Mouse (Mus musculus): ENCODE measurements around the gene Gm11562.

The Gm11562 gene

DNA sequence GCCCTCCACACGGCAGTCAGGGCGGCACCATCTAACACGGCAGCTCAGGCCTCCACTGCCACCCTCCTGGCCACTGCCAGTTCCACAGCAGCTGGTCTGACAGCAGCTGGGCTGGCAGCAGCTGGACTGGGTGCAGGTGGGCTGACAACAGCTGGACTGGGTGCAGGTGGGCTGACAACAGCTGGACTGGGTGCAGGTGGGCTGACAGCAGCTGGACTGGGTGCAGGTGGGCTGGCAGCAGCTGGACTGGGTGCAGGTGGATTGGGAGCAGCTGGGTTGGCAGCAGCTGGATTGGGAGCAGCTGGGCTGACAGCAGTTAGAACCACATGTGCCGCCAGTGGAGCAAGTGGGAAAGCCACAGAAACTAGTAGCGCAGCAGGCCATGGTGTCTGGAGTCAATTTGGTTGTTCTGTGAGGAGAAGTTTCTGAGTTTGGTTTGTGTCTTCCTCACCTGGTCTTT, 37.0 kb downstream of the Gm11562 start, which contains the start of gene Krtap1-4:
Gene Krtap1-4, minus strand, starts transcription at position 410 of the 460 bp plus-strand sequence.
- DNase-seq: no peak

DNA sequence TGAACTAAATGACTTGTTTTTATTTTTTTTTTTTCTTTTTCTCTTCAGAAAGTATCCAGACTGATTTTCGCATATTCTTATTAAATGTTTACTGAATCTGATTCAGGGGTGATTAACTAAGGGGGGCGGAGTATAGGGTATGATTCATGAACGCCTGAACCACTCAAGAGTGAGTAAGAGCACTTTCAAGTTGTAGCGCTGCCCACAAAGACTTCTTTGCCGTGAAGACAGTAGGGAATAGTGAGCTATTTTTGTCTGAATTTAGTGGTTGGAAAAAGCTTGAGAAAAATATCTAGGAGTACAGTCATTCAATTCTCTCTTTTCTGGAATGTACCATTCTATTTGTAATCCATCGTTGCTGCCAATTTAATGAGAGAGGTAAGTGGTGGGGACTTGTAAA, 38.7 kb downstream of the Gm11562 start:
- DNase-seq: no peak

DNA sequence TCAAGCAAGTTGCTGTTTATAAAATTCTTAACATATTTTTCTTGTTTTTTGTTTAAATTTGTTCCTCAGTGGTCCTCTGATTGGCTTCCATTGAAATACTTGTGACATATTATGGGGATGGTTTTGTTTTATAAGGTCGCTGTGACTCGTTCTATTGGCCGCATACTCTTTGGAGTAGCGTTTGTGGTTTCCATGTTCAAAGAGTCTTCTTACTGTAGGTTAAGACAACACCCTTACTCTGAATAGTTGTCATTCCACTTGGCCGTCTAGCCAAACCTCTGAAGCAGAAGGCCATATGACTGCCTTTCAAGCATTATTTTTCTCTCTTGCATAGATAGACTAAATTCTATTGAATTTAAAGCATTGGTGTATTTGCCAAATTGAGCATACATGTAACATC, 39.2 kb downstream of the Gm11562 start:
- no peak for DNase-seq

DNA sequence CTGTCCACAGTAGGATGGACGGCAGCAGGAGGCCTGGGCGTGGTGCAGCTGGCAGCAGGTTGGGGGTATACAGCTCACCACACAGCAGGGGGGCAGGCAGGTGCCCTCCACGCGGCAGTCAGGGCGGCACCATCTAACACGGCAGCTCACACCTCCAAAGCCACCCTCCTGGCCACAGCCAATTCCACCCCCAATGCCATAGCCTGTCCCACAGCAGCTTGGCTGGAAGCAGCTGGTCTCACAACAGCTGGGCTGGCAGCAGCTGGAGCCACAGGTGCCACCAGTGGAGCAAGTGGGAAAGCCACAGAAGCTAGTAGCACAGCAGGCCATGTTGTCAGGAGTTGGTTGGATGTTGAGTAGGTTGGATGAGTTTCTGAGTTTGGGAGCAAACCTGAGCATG, 39.6 kb downstream of the Gm11562 start, which contains the start of gene Krtap1-5:
Gene Krtap1-5, minus strand, starts transcription at position 381 of the 400 bp plus-strand sequence.
- DNase-seq: no peak

DNA sequence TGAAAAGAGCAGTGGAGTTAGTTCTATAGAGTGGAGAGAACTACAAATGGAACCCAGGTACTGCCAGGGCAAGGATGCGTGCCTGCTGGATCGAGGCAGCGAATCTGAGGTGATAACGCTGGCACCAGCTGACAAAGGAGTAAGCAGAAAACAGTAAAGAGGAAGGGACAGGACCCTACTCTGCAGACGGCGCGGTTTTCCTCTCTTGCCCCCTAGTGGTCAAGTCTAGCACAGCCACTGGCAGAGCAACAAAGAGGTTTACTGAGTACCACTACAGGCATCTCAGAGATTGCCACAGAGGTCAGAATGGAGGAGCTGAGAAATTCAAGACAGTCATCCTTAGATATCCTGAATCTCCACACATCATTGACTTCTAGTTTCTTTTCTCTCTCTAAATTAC, 46.1 kb downstream of the Gm11562 start:
- DNase-seq: peak; percentile 73 to 83

DNA sequence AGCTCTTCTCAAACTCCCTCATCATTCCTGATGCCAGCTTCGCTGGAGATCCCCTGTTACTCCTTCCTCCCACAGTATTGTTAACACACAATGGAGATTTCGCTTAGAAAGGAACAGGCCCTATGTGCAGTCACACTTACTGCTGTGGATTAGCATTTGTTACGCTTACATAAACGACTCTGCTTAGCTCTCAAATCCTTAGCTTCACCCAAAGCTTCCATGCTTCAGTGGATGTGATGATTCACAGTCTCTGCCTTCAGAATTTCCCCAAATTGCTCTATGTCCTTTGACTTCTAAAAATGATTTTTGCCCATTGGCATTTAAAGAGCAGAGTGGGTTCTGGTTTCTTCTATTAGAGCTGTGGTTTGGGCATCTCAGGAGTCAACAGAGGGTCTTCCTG, 47.1 kb downstream of the Gm11562 start:
- DNase-seq: no peak

All from lung, postnatal 4 days (tissue).